Mouse (Mus musculus) adrenal gland, postnatal 36 days (tissue): ENCODE results near the gene Stk10. TPM values are rescaled to one million over a fixed set of nuclear protein-coding genes. Genes with fewer than 3 reads are reported as not detected.
A peak's percentile ranks its signal among the peaks of the same experiment; 100 is the strongest.

ENCODE experiments used
- DNase-seq, 2 experiments: peaks; one replicate each; pipeline ENCODE4 v3.0.0; 2021; ENCODE audit warnings: mixed read lengths in 1 of 2
- total RNA-seq, 2 experiments: library from RNA; stranded (reverse); gene quantifications; 2 replicates each; pipeline ENCODE4 v1.2.3; 2021

Stk10 gene
- total RNA-seq, 2 experiments from 2014 or later, result 9.0 to 13.3 TPM

- DNase-seq, result no peak
Measured at GRCm38 (mm10) chr11:32568060-32568459, 35.0 kb downstream of the Stk10 start.

GRCm38 (mm10) chr11:32568637-32569293 lies 35.7 kb downstream of the Stk10 start:
- DNase-seq, result no peak

DNA sequence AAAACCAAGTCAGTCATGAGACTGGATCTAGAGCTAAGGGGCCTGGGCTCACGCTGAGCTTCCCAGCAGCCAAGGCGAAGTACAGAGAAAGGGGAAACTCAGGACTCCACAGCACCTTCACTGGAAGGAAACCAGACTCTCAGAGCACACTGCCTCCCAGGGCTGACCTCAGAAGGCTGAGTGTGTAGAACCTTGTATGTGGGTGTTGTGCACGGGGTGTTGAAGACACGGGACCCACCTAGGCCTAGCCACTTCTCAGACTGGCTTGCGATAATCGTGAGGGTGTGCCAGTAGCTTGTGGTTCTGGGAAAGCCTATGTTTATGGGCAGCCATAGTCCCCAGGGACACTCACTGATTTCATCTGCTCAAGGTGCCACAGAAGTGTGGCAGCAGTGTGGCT lies 38.0 kb downstream of the Stk10 start:
- DNase-seq, result no peak

- DNase-seq, result no peak
Measured at GRCm38 (mm10) chr11:32573669-32574068, 40.6 kb downstream of the Stk10 start.

- no peak for DNase-seq
Measured at GRCm38 (mm10) chr11:32575964-32576759, 43.1 kb downstream of the Stk10 start.

DNA sequence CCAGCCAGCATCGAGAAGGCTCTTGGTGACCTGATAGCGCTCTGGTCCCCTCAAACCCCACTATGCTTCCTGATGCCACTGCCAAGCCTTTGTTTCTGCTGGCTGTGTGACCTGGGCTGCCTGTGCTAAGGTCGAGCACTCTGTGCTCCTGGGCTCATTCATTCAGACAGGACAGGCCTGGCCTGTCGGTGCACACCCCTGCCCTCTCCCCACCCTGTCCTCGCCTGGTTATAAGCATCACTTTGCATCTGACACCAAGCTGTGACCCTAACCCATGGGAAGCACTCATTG lies 43.6 kb downstream of the Stk10 start:
- DNase-seq, result no peak

- DNase-seq, result peak in 1 of 2 experiments; percentile 47
Measured at GRCm38 (mm10) chr11:32580305-32580947, 47.3 kb downstream of the Stk10 start.

DNA sequence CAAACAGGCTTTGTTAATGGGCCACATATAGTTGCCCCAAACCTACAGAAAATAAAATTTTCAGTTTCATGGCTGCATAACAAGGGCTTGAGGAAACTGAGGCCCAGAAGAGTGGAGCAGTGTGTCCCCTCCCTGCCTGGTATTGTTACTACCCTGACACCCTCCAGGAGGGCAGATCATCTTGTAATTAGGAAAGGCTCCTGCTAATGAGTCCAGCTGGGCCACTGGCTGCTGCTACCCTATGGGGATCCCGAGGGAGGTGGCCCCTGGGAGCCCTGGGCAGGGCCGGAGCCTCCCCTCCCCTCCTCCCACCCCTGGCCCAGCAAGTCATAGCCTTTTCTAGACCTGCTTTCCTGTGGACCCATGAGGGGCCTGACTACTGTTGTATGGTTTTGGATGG lies 47.9 kb downstream of the Stk10 start:
- no peak for DNase-seq

- DNase-seq, result no peak
Measured at GRCm38 (mm10) chr11:32582813-32583212, 49.7 kb downstream of the Stk10 start.

- no peak for DNase-seq
Measured at GRCm38 (mm10) chr11:32585996-32586395, 52.9 kb downstream of the Stk10 start.

DNA sequence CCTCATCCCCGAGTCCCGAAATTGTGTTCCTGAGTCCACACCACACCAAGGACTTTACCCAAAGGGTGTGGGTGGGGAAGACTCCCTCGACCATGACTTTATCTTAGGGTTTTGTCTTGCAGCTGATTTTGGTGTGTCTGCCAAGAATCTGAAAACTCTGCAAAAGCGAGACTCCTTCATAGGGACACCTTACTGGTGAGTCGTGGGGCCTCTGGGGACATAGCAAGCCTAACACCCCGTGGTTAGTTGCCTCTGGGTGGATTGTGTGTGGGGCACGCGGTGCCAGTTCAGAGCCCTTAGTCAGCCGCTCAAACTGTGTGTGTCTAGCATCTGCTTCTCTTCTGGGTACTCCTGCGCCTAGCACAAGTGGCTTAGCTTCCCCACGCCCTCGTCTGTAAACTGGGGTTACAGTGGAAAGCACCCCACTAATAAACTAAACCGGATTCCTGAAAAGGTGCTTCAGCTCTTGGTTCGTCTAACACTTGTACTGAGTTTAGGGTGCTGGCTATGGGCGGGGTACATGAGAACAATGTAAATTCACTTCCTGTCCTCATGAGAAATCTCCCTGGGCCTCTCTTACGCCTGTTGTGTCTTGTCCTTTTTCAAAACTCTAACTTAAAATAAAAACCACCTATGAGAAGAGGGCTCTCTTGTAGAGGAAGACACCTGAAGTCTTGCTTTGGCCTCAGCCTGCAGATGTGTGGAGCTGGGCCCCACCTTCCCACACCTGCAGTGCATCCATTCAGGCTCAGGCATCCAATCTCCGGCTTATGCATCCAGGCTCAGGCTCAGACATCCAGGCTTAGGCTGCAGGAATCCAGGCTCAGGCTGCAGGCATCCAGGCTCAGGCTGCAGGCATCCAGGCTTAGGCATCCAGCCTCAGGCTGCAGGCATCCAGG lies 54.3 kb downstream of the Stk10 start:
- DNase-seq, result no peak

DNA sequence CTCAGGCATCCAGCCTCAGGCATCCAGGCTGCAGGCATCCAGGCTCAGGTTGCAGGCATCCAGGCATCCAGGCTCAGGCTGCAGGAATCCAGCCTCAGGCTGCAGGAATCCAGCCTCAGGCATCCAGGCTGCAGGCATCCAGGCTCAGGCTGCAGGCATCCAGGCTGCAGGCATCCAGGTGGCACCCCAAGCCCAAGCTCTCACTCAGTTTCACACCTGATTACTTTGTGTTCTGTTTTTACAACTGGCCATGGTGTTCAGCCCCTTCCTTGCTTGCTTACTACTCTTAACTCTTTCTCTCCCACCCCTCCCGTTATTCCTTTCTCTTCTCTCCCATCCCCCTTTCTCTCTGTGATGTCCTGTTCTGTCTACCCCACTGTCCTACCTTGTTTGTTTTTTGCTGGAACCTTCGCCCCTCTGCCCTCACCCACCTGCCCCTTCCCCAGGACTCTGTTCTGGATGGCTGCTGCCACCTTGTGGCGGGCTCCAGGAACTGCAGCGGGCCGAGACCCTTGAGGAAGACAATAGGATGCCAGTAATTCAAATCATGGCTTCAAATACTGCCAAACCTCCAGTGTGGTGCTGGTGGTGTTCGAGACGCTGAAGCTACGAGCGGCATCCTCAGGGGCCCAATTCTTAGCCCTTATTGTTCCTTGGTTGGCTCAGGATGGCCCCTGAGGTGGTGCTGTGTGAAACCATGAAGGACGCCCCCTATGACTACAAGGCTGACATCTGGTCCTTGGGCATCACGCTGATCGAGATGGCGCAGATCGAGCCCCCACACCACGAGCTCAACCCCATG lies 55.2 kb downstream of the Stk10 start:
- DNase-seq, result peak; percentile 74 to 82

- no peak for DNase-seq
Measured at GRCm38 (mm10) chr11:32588892-32589172, 55.7 kb downstream of the Stk10 start.

DNA sequence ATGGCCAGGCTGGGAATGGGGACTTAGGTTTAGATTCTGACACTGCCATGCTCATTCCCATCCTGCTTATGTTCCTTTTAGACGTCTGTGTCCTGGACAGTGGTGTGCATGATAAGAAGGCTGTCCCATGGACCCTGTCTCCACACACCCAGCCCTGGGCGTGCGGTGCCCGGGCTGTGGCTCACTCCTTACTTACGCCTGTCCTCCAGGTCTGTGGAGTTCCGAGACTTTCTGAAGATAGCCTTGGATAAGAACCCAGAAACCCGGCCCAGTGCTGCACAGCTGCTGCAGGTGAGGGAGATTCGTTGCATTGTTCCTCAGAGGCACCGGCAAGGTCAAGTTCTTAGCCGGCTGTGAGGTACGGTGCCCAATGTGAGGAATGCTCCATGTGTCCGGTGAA lies 56.1 kb downstream of the Stk10 start:
- DNase-seq, result no peak

- no peak for DNase-seq
Measured at GRCm38 (mm10) chr11:32589791-32590190, 56.7 kb downstream of the Stk10 start.

DNA sequence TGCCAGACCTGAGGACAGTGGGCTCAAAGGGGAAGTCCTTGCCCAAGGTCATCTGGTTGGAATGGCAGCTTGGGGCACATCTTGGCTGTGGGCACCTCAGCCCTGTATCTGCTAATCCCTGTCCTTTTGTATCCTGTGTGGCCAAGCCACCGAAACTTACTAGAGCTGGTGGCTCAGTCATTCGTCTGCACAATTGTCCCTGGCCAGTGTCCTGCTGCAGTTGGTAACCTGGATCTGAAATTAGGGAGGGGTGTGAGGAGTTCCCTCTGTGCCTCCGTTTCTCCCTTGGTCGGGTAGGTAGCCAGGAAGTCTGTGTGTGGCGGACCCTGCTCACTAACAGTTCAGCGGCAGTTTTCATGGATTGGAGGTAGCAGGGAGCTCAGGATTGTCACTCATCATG lies 57.1 kb downstream of the Stk10 start:
- DNase-seq, result no peak

GRCm38 (mm10) chr11:32591921-32592850 lies 59.1 kb downstream of the Stk10 start:
- DNase-seq, result peak; percentile 24 to 40

- no peak for DNase-seq
Measured at GRCm38 (mm10) chr11:32593081-32593480, 60.0 kb downstream of the Stk10 start.

DNA sequence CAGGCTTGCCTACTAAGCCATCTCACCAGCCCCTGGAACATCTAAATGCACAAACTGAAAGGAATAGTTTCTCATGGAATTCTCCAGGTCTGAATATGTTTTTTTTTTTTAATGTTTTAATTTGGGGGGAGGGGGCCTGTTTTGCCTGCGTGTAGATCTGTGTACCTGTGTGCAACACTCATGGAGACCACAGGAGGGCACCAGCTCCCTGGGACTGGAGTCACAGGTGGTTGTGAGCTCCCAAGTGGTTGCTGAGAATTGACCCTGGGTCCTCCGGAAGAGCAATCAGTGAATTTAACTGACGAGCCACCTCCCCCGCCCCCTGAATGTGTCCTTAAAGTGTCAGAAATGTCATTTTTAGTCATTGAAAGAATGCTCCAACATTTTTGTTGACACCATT lies 61.0 kb downstream of the Stk10 start:
- DNase-seq, result no peak

- DNase-seq, result no peak
Measured at GRCm38 (mm10) chr11:32600371-32600770, 67.3 kb downstream of the Stk10 start.
